Mouse (Mus musculus) testis, postnatal 10 days (tissue): ENCODE data around the gene Slit2.
"Not testable (repeated sequence)": the region's sequence is repeated elsewhere in the genome, so short reads cannot be mapped to it uniquely, and the experiment has no call there.

Experiments
- DNase-seq: peaks from one replicate; pipeline ENCODE4 v3.0.0; 2021; ENCODE audit warnings: low spot score

Gene Slit2

DNA sequence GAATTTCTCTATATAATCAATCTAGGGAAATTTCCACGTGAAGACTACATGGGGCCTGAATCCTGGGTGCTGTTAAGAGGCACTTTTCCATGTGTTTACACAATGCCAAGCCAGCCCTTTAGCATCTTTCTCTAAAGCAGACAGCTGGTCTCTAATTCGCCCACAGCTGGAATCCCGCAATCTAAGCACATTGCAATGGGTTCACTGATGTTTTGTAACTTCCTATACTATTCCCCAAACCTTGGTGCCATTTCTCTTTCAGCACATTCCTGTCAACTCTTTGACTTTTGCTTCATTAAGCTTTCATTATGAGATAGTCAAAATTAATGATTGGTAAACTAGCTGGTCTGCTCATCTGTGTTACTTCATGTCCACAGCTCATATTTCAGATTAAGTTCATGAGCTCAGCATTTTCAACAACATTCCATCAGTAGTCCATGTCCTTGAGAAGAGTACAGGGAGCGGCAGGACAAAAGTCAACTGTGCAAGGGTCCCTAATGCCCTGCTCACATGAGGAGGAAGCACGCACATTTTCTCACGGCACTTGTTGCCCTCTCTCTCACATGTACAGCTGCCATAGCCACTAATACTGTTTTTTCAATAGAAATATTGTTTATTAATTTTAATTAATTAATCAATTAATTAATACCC, 247.6 kb downstream of the Slit2 start:
- DNase-seq = no peak

DNA sequence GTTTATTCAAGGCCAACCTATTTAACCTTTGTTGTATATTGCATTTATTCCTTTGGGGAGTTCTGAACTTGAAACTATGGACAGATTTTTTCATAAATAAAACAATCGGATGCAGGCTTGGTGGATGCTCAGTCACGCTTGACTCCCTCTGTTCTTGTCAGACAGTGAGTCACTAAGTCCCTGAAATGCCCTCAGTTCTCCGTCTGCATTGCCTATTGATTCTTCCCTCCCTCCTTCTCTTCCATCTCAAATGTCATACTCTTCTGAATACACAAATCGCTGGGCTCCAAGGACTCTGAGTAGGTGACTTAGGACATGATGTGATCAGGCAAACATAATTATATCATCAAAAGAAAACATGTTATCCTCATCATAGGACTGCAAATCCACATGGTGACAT, 251.8 kb downstream of the Slit2 start:
- DNase-seq = no peak

DNA sequence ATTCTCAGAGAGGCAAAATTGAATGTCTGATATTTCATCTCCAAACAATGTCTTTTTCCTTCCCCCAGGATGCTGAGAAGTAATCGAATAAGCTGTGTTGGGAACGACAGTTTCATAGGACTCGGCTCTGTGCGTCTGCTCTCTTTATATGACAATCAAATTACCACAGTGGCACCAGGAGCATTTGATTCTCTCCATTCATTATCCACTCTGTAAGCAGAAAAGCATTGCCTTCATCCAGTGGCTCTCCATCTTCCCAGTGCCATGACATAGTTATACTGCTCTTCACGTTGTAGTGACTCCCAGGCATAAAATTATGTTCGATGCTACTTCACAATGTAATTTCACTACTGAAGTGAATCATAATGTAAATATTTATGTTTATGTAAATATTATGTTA, 252.3 kb downstream of the Slit2 start:
- DNase-seq = no peak

DNA sequence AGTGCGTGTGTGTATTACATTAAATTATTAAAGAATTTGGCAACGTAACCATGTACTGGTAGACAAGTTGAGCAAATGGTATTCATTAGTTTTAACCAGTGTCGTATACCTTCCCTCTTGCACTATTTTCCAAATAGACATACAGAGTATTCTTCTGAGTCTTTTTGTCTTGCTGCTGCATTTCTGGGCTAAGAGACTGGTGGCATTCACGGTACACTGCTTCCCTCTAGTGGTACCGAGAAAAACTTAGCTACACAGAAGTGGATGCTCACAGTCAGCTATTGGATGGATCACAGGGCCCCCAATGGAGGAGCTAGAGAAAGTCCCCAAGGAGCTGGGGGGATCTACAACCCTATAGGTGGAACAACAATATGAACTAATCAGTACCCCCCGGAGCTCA, 257.8 kb downstream of the Slit2 start:
- DNase-seq = not testable (repeated sequence)

DNA sequence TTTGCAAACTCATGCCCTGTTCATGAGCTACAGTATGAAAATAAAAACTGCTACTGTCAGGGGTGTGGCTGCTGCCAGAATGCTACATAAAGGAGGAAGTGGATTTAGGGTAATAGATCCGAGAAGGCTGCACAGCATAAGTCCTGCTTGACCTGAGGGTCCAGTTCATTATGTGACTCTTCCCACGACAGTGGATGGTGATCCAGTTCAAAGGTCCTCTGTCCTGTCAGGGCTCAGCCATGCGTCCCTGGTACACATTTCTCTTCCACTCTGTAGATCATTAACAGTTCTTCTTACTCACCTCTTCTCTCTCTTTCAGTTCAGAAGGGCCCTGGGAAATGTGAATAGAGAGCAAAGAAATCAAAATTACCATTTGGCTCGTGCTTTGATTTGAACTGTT, 265.4 kb downstream of the Slit2 start:
- no peak for DNase-seq

DNA sequence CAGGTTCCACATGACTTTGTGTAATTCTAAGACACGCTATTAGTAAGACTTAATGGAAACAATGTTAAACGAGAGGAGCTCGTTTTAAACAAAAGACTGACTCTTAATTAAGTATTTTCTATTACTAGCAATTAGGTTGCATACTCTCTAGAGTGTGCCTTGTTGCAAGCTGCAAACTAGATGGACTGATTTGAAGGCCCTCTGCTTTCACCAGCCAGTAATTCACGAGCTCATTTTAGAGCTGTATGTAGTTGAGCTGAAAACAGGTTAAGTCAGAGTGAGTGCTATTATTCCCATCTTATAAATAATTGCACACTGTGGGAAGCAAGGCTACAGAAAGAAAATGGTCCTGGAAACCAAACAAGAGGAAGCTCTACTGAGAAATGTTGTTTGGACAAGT, 294.6 kb downstream of the Slit2 start:
- no peak for DNase-seq

DNA sequence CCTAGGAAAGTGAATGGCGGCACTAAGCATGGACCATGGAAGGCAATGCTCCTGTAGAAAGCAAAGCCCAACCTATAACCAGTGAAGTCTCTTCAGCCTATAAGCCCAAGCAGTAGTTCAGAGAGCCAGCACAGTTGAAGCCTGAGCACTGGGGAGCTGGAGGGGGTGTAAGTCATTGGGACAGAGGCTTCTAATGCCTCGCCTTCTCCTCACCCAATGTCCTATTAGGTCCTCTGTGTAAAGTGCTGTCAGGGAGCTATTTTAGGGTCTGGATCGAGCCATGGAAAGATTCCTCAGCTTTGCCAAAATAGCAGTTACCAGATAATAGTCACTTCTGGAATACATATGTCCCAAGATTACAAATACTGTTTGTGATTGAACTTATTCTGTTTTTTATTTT, 318.2 kb downstream of the Slit2 start:
- no peak for DNase-seq

DNA sequence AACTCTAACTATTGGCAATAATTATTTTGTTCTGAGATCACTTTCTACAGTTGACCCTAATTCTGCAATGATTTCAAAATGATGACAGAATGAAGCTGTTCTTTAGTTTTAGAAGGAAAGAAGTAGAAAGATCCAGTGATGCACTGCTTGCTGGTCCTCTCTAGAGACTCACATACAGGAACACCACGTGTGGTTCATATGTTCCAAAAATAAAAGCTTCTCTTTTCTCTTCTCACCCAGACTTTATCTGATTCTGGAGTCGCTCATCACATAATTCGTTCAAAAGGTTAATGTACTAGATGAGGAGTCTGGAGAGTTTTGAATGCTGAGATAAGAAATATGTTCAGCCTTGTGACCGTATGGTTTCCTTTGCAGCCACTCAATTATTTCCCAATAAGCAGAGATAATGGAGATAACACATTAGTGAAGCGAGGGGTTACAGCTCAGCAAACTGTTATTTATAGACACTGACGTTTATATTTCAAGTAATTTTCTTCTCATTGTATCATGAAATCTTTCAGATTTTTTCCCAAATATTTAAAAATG, 332.2 kb downstream of the Slit2 start:
- DNase-seq = no peak

DNA sequence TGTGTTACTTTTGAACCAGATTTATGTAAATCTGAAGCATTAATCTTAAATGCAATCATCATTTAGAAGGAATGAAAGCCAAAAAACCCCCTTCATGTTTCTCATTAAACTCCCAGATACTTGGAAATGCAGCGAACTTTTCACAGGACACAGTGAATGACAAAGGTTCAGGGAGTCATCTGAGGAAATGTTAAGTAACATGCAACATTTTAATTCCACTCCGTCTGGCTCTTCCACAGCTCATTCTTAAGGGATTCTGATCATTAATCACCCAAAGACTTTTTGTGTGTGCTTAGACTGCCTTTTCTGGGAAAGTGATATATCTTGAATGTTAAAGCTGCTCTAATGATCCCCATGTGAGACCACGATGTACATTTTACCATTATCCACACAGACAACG, 337.7 kb downstream of the Slit2 start:
- DNase-seq = no peak

DNA sequence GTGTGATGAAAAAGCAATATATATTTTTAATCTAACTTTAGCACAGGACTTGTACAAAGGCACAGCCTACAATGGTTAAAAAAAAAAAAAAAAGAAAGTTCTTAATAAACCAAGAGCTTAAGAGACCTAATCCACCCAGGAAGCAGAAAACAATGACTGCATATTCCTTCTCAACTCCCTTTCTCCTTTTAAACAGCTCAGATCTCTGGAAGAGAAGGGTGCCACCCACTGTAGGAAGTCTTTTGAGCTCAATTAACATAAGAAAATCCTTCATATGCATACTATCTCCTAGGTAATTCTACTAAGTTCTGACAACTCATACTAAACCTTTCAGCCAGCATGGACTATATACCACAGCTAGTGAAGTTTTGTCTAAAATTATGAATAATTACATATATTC, 343.3 kb downstream of the Slit2 start:
- DNase-seq = no peak

DNA sequence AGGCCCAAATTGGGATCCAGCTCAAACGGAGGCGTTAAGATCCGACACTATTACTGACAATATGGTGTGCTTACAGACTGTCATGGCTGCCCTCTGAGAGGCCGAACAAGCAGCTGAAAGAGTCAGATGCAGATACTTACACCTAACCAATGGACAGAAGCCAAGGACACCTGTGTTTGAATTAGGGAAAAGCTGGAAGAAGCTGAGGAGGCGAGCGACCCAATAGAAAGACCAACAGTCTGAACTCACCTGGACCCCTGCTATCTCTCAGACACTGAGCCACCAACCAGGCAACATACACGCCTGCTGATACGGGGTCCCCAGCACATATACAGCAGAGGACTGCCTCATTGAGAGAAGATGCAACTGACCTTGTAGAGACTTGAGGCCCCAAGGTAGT, 344.7 kb downstream of the Slit2 start, which contains the start of gene 5730480H06Rik:
Gene 5730480H06Rik (plus strand): TSS at position 301 of the 400 bp plus-strand sequence.
- DNase-seq = no peak

DNA sequence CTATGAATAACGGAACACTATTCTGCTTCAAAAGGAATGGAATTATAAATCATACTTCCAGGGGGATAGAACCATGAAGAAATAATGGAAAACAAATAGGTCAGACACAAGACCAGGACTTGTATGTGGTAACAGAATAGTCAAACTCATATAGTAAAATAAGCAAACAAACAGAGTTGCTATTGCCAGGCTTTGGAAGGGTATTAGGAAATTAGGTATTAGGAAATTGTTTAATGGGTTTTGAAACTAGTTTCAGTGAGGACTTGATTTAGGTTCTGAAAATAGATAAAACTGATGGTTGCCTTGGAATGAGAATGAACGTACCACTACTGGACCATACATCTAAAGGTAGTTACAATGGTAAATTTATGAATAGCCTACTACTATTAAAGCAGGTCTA, 346.8 kb downstream of the Slit2 start:
- no peak for DNase-seq

DNA sequence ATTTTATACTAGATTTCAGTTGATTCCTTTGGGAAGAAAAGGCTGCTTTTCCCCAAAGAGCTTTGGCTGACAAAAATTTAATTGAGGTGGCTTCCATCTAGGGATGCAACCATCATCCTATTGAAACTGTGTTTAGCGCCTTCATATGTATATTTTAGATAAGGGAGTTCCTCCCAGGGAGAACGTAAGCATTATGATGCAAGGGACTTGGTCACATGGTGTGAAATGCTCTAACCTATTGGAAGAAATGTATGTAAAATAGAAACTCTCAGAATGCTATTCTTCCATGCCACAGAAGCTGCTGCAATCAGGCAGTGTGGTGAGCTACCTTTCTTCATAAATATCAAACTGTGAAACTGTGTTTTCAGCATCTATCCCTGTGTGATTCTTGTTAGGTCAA, 347.9 kb downstream of the Slit2 start:
- no peak for DNase-seq

DNA sequence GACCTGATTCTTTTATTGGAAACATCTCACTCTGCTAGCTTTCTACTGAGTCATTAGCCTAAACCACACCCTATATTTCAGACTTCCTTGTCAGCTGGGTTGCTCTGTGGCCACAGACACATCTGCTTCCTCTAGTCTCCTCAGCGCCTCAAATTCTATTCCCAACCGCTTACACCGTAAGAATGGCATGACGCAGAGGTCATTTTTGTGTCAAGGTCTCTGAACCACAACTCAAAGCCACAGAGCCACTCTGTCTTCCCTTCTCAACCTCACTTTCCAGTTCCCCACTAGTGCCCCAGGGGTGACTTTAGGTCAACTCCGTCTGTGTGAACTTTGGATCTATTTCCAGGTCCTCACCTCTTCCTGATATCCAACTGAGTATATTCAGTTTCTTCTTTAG, 348.5 kb downstream of the Slit2 start:
- no peak for DNase-seq

DNA sequence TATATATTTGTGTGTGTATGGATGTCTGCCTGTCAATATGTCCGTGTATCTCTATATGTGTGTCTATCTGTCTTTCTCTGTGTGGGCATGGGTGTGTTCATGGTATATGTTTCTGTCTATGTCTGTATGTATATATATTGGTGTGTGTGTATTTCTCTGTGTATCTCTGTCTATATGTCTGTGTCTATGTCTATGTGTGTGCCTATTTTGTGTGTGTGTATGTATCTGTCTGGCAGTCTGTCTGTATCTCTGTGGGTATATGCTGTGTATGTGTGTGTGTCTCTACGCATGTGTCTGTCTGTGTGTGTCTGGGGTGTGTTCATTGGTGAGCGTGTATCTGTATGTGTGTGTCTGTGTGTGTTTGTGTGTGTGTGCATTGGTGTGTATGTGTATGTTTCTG, 350.5 kb downstream of the Slit2 start:
- no peak for DNase-seq

DNA sequence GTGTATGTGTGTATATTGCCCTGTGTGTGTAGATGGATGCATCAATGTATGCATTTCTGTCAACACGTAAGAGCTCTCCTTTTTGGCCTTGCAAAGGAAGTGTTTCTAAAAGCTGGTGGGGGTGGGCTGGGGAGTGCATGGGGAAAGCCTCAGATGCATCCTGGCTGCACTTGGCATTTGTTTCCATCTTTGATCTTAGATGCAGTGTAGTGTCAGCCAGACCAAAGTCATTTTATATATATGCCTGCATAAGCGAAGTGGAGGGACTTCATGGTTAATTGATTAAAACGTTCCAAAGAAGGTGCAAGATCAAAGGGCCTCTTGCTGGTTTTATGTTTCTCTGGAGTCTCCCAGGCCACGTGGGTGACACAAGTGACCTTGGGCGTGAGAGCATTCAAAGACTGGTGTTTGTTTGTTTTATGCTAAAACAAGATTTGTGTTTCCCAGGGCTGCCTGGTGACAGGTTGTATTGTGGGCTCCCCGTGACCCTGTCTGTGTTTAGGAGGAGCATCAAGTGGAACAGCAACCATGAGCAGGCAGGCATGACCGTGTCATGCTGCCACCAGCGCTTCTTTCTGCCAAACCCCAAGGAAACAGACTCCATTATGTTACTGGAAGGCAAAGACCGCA, 351.1 kb downstream of the Slit2 start:
- DNase-seq = no peak

DNA sequence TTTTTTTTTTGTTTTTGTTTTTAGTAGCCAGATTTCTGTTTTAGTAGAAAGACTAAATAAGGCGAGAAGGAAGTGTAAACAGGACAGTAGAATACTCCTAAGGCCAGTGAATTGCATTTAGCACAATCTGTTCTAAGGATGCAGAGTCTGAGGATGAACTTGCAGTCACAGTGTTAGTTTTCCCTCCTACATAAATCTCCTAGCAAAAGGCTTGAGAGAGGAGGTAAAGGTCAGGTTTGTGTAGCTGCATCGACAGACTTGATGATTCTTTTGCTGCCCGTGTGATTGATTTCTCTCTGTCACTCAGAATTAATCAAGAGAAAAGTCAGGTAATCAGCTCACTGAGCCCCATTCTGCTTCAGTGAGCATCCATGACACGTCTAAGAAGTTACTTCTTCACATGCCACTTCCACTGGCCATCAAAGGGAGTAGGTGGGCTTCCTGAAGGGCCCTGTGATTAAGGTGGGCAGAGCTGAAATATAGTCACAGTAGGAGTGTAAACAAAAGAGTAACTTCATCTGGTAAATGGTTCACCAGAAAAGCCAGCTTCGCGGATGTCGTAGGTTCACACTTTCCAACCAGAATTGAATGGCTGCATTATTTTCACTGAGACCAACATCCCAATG, 358.0 kb downstream of the Slit2 start:
- DNase-seq = no peak

DNA sequence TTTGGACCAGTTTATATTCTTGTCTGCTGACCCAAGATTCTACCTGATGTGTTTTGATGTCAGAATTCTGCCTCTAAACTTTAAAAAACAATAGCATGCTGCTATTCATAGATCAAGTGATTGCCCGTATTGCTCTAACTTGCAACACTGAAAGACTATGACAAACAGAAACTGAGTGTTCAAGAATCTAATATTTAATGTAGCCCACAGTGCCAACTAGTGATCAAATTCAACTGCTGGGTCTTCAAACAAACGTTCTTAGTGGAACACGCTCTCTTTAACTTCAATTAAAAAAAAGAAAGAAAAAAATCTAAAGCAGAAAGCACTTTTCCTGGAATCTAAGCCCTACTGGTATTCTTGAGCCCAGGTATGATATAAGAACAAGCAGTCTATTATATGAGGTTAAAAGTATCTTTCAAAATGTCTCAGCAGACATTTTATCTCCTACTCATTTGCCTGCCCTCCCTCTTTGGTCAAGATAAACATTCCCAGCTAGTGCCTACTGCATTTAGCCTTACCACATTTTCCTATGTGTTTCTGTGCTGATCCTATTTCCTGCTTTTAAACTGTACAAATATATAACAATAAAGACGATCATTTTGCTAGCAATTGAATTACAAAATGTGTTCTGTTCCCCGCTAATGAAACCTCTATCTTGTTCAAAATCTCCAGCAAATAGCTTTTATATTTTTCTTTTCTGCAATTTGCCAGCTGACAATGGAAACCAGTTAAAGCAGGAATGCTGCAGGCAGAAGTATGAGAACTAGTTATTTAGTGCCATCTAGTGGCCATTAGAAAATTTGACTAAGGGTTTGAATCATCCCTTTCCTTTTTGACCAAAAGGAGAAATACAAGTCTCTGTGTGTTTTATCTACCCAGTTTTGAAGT, 362.4 kb downstream of the Slit2 start:
- no peak for DNase-seq

DNA sequence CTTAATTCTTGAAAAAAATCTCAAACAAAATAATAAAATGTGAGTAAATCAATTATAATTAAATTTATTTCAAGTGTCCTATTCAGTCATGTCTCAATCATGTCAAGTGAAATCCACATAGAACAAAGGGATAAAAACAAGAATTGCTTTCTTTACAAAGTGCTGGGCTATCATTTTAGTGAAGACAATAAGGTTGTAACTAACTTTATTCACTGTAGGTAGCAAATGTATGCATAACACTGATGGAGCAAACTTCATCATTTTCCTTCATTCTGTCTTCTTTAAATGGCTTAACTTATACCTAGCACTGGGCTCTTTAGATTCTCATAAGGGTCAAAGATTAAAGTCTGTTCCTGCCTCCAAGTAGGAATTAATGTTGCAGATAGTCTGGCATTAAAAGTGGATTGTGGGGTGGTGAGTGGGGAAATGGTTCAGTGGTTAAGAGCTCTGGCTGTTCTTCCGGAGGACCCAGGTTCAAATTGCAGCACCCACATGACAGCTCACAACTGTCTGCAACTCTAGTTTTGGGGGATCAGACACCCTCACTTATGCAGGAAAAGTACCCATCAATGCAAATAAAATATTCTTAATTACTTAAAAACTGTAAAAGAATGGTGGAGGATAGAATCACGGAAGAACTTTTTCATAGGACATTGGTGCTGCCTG, 363.2 kb downstream of the Slit2 start:
- no peak for DNase-seq

DNA sequence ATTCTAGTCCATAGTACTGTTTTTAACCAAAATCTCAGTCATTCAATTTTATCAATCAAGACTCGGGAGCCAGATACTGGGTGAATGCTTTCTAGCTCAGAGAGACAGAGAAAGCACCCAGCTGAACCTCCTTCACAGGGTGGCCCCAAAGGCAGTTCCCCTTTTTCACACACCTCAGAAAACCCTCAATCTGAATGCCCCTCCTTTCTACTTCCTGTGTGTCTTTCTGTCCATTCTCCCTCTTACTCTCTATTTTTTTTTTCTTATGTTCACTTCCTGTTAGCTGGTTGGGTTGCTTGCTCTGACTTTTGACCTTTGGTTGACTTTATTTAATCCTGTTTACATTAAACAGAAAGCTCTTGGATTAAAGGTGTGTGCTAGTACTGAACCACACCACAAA, 366.4 kb downstream of the Slit2 start:
- no peak for DNase-seq
